Mouse (Mus musculus) megakaryocyte, embryonic 14.5 days (primary cell): ENCODE measurements at regions not wholly inside any gene's neighbourhood (a gene's known extent, or its start where the extent isn't known, plus 50 kb on each side); places are given as distances from the start of the nearest gene placed in this dataset.

ENCODE experiments used
- FLI1 ChIP-seq: IDR thresholded peaks from 2 replicates; pipeline ENCODE4 v1.6.1; 2012; ENCODE audit warnings: low read length, inconsistent platforms, mixed read lengths
- GATA1 ChIP-seq: IDR thresholded peaks from 3 replicates; pipeline ENCODE4 v1.6.1; 2012; ENCODE audit warnings: mixed read lengths, low read length, inconsistent platforms, borderline replicate concordance

GRCm38 (mm10) chr2:128497891-128498290, 93.1 kb upstream of the Spdye4c start:
- no peak for TF ChIP-seq GATA1
- TF ChIP-seq FLI1, result no peak
